Mouse (Mus musculus) liver, embryonic 14.5 days (tissue): ENCODE measurements around the gene Srsy. TPM values are rescaled to one million over a fixed set of nuclear protein-coding genes. Genes with fewer than 3 reads are reported as not detected.
"Not testable (repeated sequence)": the region's sequence is repeated elsewhere in the genome, so short reads cannot be mapped to it uniquely, and the experiment has no call there.

Source experiments
- ATAC-seq: fragments of 200-750 bp; cut with Nextera tagmentation; 2 replicates; pipeline ENCODE4 v1.8.0; 2017; ENCODE audit warnings: moderate number of reproducible peaks, mild to moderate bottlenecking, moderate library complexity; ENCODE audit not compliant: insufficient read depth
- DNase-seq, 3 experiments: peaks; one replicate each; pipeline ENCODE4 v3.0.0-alpha.2; 2012 to 2013; ENCODE audit warnings: low read depth in 3 of 3, low spot score in 3 of 3
- H3K27ac ChIP-seq: fragments of 300-500 bp; sonication (generic); 2 replicates; pipeline ENCODE4 v1.5.1; 2014; ENCODE audit warnings: moderate library complexity, mild to moderate bottlenecking, control low read depth, inconsistent platforms
- H3K27me3 ChIP-seq: fragments of 300-500 bp; sonication (generic); 2 replicates; pipeline ENCODE4 v1.6.1; 2014; ENCODE audit warnings: mild to moderate bottlenecking, low read length, moderate library complexity; ENCODE audit not compliant: control insufficient read depth, insufficient read depth
- H3K36me3 ChIP-seq: fragments of 300-500 bp; sonication (generic); replicated peaks from 2 replicates; pipeline ENCODE4 v1.6.1; 2014; ENCODE audit warnings: low read depth; ENCODE audit not compliant: control insufficient read depth, insufficient read depth
- H3K4me1 ChIP-seq, 2 experiments: fragments of 200-500 bp in 1 of 2; fragments of 300-500 bp in 1 of 2; sonication (generic) in 1 of 2; replicated peaks; 2 replicates each; pipeline ENCODE4 v1.6.1; 2012 to 2014; ENCODE audit warnings: antibody characterized with exemption in 1 of 2, inconsistent platforms in 1 of 2, low read length in 1 of 2; ENCODE audit not compliant: control insufficient read depth in 2 of 2, insufficient read depth in 2 of 2
- H3K4me2 ChIP-seq: fragments of 300-500 bp; sonication (generic); 2 replicates; pipeline ENCODE4 v1.6.1; 2014; ENCODE audit warnings: low read depth, mild to moderate bottlenecking, control low read depth, moderate library complexity
- H3K4me3 ChIP-seq, 2 experiments: fragments of 200-500 bp in 1 of 2; fragments of 300-500 bp in 1 of 2; sonication (generic) in 1 of 2; 2 replicates each; pipeline ENCODE4 v1.5.1; 2012 to 2014; ENCODE audit warnings: low read depth in 2 of 2, low read length in 2 of 2, mild to moderate bottlenecking in 2 of 2, control low read depth in 1 of 2, inconsistent platforms in 1 of 2, moderate library complexity in 1 of 2; ENCODE audit not compliant: insufficient read depth in 1 of 2
- H3K9ac ChIP-seq: fragments of 300-500 bp; sonication (generic); replicated peaks from 2 replicates; pipeline ENCODE4 v1.6.1; 2014; ENCODE audit warnings: mild to moderate bottlenecking, control low read depth, moderate library complexity
- H3K9me3 ChIP-seq: fragments of 300-500 bp; sonication (generic); 2 replicates; pipeline ENCODE4 v1.6.1; 2016; ENCODE audit warnings: low read length, mixed read lengths; ENCODE audit not compliant: control insufficient read depth
- WGBS: fragments of 180-500 bp; shearing (Covaris S2); extraction: QIAGEN DNeasy Blood & Tissue Kit; methylation state at CpG from one replicate; pipeline ENCODE4 v1.1.7; 2014; ENCODE audit not compliant: insufficient replicate concordance; 5-methylcytosine and 5-hydroxymethylcytosine counted together
- polyA plus RNA-seq, 2 experiments: library from polyadenylated mRNA; depleted of rRNA in 1 of 2; stranded (reverse) in 1 of 2; unstranded in 1 of 2; fragments of >200 nt; fragmentation: Nextera tagmentation in 1 of 2; extraction: Ambion mirVana in 1 of 2; gene quantifications; 2 replicates each; pipeline versions ENCODE4 v1.2.1 to v1.2.3; 2012 to 2014

The Srsy gene
- not detected in 2 replicates for polyA plus RNA-seq (2012; rRNA removed)
- not detected in 2 replicates for polyA plus RNA-seq (2014; fragmentation: Nextera tagmentation; extraction: Ambion mirVana)

DNA sequence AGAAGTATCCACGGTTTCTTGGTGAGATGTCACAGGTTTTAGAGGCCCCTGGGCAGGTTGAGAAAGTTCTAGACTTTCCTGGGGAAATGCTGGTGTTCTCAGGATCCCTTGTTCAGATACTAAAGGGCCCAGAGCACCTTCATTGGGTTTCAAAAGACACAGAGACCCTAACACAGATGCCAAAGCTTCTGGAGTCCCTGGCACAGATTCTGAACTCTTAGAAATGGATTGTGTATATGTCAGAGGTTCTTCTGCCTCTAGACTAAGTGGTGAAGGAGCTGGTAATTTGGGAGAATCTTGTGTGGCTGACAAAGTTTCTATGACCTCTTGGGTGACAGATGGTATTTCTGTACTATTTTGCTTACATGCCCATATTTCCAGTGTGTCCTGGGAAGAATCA lies at the start of gene Srsy:
TSS of gene Srsy (minus strand) at position 101 of the 400 bp plus-strand sequence.
- H3K36me3 ChIP-seq, H3K27ac ChIP-seq, H3K9me3 ChIP-seq, H3K4me2 ChIP-seq, ATAC-seq, DNase-seq, H3K4me3 ChIP-seq, H3K4me1 ChIP-seq, H3K27me3 ChIP-seq, H3K9ac ChIP-seq: not testable (repeated sequence)
- WGBS = no CpG with 5 or more reads among the region's 1 CpGs

Other genes starting within 250 kb of the Srsy start
- not detected in 2 replicates for gene Gm21904, start 91.1 kb downstream of the Srsy start, polyA plus RNA-seq (2012; rRNA removed)
- gene Gm21904, start 91.1 kb downstream of the Srsy start, polyA plus RNA-seq (2014; fragmentation: Nextera tagmentation; extraction: Ambion mirVana) = not detected in 2 replicates
- gene Gm20772, start 62.6 kb downstream of the Srsy start, polyA plus RNA-seq (2012; rRNA removed) = not detected in 2 replicates
- not detected in 2 replicates for gene Gm20772, start 62.6 kb downstream of the Srsy start, polyA plus RNA-seq (2014; fragmentation: Nextera tagmentation; extraction: Ambion mirVana)
- not detected in 2 replicates for gene Gm20831, start 62.6 kb downstream of the Srsy start, polyA plus RNA-seq (2012; rRNA removed)
- gene Gm20831, start 62.6 kb downstream of the Srsy start, polyA plus RNA-seq (2014; fragmentation: Nextera tagmentation; extraction: Ambion mirVana) = not detected in 2 replicates
- not detected in 2 replicates for gene Gm21764, start 124.5 kb upstream of the Srsy start, polyA plus RNA-seq (2012; rRNA removed)
- gene Gm21764, start 124.5 kb upstream of the Srsy start, polyA plus RNA-seq (2014; fragmentation: Nextera tagmentation; extraction: Ambion mirVana) = not detected in 2 replicates
- not detected in 2 replicates for gene Ssty1, start 151.8 kb upstream of the Srsy start, polyA plus RNA-seq (2012; rRNA removed)
- not detected in 2 replicates for gene Ssty1, start 151.8 kb upstream of the Srsy start, polyA plus RNA-seq (2014; fragmentation: Nextera tagmentation; extraction: Ambion mirVana)